Mouse (Mus musculus) liver, embryonic 14.5 days (tissue): Measurements from ENCODE around the gene Lamb1. TPM values are rescaled to one million over a fixed set of nuclear protein-coding genes. Genes with fewer than 3 reads are reported as not detected.

ENCODE experiments used
- ATAC-seq: fragments of 200-750 bp; cut with Nextera tagmentation; 2 replicates; pipeline ENCODE4 v1.8.0; 2017; ENCODE audit warnings: moderate number of reproducible peaks, mild to moderate bottlenecking, moderate library complexity; ENCODE audit not compliant: insufficient read depth
- DNase-seq, 3 experiments: peaks; one replicate each; pipeline ENCODE4 v3.0.0-alpha.2; 2012 to 2013; ENCODE audit warnings: low read depth in 3 of 3, low spot score in 3 of 3
- H3K27ac ChIP-seq: fragments of 300-500 bp; sonication (generic); 2 replicates; pipeline ENCODE4 v1.5.1; 2014; ENCODE audit warnings: moderate library complexity, mild to moderate bottlenecking, control low read depth, inconsistent platforms
- H3K27me3 ChIP-seq: fragments of 300-500 bp; sonication (generic); 2 replicates; pipeline ENCODE4 v1.6.1; 2014; ENCODE audit warnings: mild to moderate bottlenecking, low read length, moderate library complexity; ENCODE audit not compliant: control insufficient read depth, insufficient read depth
- H3K36me3 ChIP-seq: fragments of 300-500 bp; sonication (generic); replicated peaks from 2 replicates; pipeline ENCODE4 v1.6.1; 2014; ENCODE audit warnings: low read depth; ENCODE audit not compliant: control insufficient read depth, insufficient read depth
- H3K4me1 ChIP-seq, 2 experiments: fragments of 200-500 bp in 1 of 2; fragments of 300-500 bp in 1 of 2; sonication (generic) in 1 of 2; replicated peaks; 2 replicates each; pipeline ENCODE4 v1.6.1; 2012 to 2014; ENCODE audit warnings: antibody characterized with exemption in 1 of 2, inconsistent platforms in 1 of 2, low read length in 1 of 2; ENCODE audit not compliant: control insufficient read depth in 2 of 2, insufficient read depth in 2 of 2
- H3K4me2 ChIP-seq: fragments of 300-500 bp; sonication (generic); 2 replicates; pipeline ENCODE4 v1.6.1; 2014; ENCODE audit warnings: low read depth, mild to moderate bottlenecking, control low read depth, moderate library complexity
- H3K4me3 ChIP-seq, 2 experiments: fragments of 200-500 bp in 1 of 2; fragments of 300-500 bp in 1 of 2; sonication (generic) in 1 of 2; 2 replicates each; pipeline ENCODE4 v1.5.1; 2012 to 2014; ENCODE audit warnings: low read depth in 2 of 2, low read length in 2 of 2, mild to moderate bottlenecking in 2 of 2, control low read depth in 1 of 2, inconsistent platforms in 1 of 2, moderate library complexity in 1 of 2; ENCODE audit not compliant: insufficient read depth in 1 of 2
- H3K9ac ChIP-seq: fragments of 300-500 bp; sonication (generic); replicated peaks from 2 replicates; pipeline ENCODE4 v1.6.1; 2014; ENCODE audit warnings: mild to moderate bottlenecking, control low read depth, moderate library complexity
- H3K9me3 ChIP-seq: fragments of 300-500 bp; sonication (generic); 2 replicates; pipeline ENCODE4 v1.6.1; 2016; ENCODE audit warnings: low read length, mixed read lengths; ENCODE audit not compliant: control insufficient read depth
- CTCF ChIP-seq: IDR thresholded peaks from 2 replicates; pipeline ENCODE4 v1.5.1; 2016; ENCODE audit warnings: antibody characterized with exemption, low read depth, control low read depth
- EP300 ChIP-seq: IDR thresholded peaks from 2 replicates; pipeline ENCODE4 v1.6.1; 2016; ENCODE audit warnings: antibody characterized with exemption, low read depth
- WGBS: fragments of 180-500 bp; shearing (Covaris S2); extraction: QIAGEN DNeasy Blood & Tissue Kit; methylation state at CpG from one replicate; pipeline ENCODE4 v1.1.7; 2014; ENCODE audit not compliant: insufficient replicate concordance; 5-methylcytosine and 5-hydroxymethylcytosine counted together
- polyA plus RNA-seq, 2 experiments: library from polyadenylated mRNA; depleted of rRNA in 1 of 2; stranded (reverse) in 1 of 2; unstranded in 1 of 2; fragments of >200 nt; fragmentation: Nextera tagmentation in 1 of 2; extraction: Ambion mirVana in 1 of 2; gene quantifications; 2 replicates each; pipeline versions ENCODE4 v1.2.1 to v1.2.3; 2012 to 2014

Gene Lamb1
- polyA plus RNA-seq, 2 experiments = 1.9 to 2.6 TPM

GRCm38 (mm10) chr12:31222741-31223140 lies 42.3 kb upstream of the Lamb1 start:
- no peak overlapping the region for H3K27ac ChIP-seq
- TF ChIP-seq EP300 (no peak), CTCF (no peak)

GRCm38 (mm10) chr12:31225451-31225850 lies 39.6 kb upstream of the Lamb1 start:
- Histone ChIP-seq H3K4me3 (no peak overlapping the region), H3K36me3 (no peaks in the 10 kb centered on the region), H3K27ac (no peak overlapping the region), H3K9ac (no peak overlapping the region), H3K4me2 (no peak overlapping the region), H3K9me3 (no peaks in the 10 kb centered on the region), H3K27me3 (no peaks in the 10 kb centered on the region), H3K4me1 (no peaks in the 10 kb centered on the region)
- ATAC-seq (no peak), DNase-seq (no peak)
- no peak for TF ChIP-seq CTCF
- 37% methylated on average over 8 of the region's 8 CpGs for WGBS

More at GRCm38 (mm10) chr12:31222741-31223140, 42.3 kb upstream of the Lamb1 start:
- no peak for DNase-seq
- H3K27me3 ChIP-seq = no peaks in the 10 kb centered on the region; the same call in 1 of the 2 replicates
- H3K36me3 ChIP-seq = no peaks in the 10 kb centered on the region
- no peak overlapping the region for H3K4me2 ChIP-seq
- H3K4me3 ChIP-seq = no peak overlapping the region
- H3K9me3 ChIP-seq = no peaks in the 10 kb centered on the region
- 23% methylated on average over 3 of the region's 3 CpGs for WGBS
- ATAC-seq = no peak
- no peak overlapping the region for H3K9ac ChIP-seq
- H3K4me1 ChIP-seq = no peaks in the 10 kb centered on the region

GRCm38 (mm10) chr12:31227167-31227566 lies 37.9 kb upstream of the Lamb1 start:
- no peak for TF ChIP-seq CTCF
- no peak for TF ChIP-seq EP300
- H3K4me2 ChIP-seq = no peak overlapping the region
- WGBS = 70% methylated on average over 3 of the region's 3 CpGs
- H3K9ac ChIP-seq = no peak overlapping the region
- H3K27ac ChIP-seq = no peak overlapping the region
- H3K4me1 ChIP-seq = no peaks in the 10 kb centered on the region
- H3K36me3 ChIP-seq = no peaks in the 10 kb centered on the region
- H3K27me3 ChIP-seq = no peaks in the 10 kb centered on the region
- DNase-seq (no peak), ATAC-seq (no peak)
- no peaks in the 10 kb centered on the region for H3K9me3 ChIP-seq
- no peak overlapping the region for H3K4me3 ChIP-seq

- Histone ChIP-seq H3K9ac (no peak overlapping the region), H3K9me3 (no peaks in the 10 kb centered on the region), H3K4me3 (no peak overlapping the region), H3K27me3 (no peaks in the 10 kb centered on the region), H3K4me2 (no peak overlapping the region), H3K27ac (no peak overlapping the region), H3K4me1 (no peaks in the 10 kb centered on the region), H3K36me3 (no peaks in the 10 kb centered on the region)
- ATAC-seq = no peak
- TF ChIP-seq CTCF (no peak), EP300 (no peak)
- DNase-seq = no peak
- WGBS = 52% methylated on average over 7 of the region's 7 CpGs
Observed at GRCm38 (mm10) chr12:31228878-31229277, 36.2 kb upstream of the Lamb1 start.

GRCm38 (mm10) chr12:31232635-31233034 lies 32.4 kb upstream of the Lamb1 start:
- H3K4me3 ChIP-seq = no peak overlapping the region
- ATAC-seq = no peak
- no peak overlapping the region for H3K4me2 ChIP-seq
- no peaks in the 10 kb centered on the region for H3K9me3 ChIP-seq
- no peaks in the 10 kb centered on the region for H3K27me3 ChIP-seq
- no peak for DNase-seq
- no peak overlapping the region for H3K9ac ChIP-seq
- 46% methylated on average over 1 of the region's 1 CpGs for WGBS
- H3K4me1 ChIP-seq = no peaks in the 10 kb centered on the region
- no peak overlapping the region for H3K27ac ChIP-seq
- H3K36me3 ChIP-seq = no peaks in the 10 kb centered on the region
- TF ChIP-seq EP300 (no peak), CTCF (no peak)
